Mouse (Mus musculus): ENCODE measurements around the gene Grn. TPM values are rescaled to one million over a fixed set of nuclear protein-coding genes. Genes with fewer than 3 reads are reported as not detected.

The Grn gene
- polyA plus RNA-seq, 1 experiment from 2014 or later: 66.2 TPM

DNA sequence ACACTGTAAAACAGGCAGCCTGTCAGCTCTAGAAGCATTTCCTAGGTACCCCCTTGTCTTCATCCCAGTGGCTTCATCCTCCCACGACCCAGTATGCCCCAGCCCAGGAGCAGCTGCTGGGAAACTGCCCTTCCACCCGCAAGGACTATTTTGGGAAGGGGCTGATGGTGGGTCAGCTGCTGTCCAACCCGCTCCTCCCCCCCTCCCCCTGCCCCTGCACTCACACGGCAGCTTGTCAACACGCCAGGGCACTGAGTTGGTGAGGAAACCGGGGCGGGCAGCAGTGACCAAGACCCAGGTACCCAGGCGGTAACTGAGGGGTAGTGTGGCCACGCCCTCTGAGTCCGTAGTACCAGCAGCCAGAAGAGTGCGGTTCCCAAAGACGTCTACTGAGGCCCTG lies 13.6 kb downstream of the Grn start:
- Histone ChIP-seq H3K4me3 (peak overlapping the region; percentile 12; the same call in 1 of the 2 replicates), H3K4me1 (peaks cover 58% of the 10 kb centered on the region), H3K27me3 (ENCODE audit: poor library complexity, severe bottlenecking) (peaks cover 45% of the 10 kb centered on the region), H3K27ac (no peak overlapping the region), H3K36me3 (replicated peaks) (peaks cover 54% of the 10 kb centered on the region), H3K9me3 (no peaks in the 10 kb centered on the region)
- DNase-seq (ENCODE audit: extremely low spot score, low spot score): no peak
- 72% methylated on average over 12 of the region's 12 CpGs for WGBS

DNA sequence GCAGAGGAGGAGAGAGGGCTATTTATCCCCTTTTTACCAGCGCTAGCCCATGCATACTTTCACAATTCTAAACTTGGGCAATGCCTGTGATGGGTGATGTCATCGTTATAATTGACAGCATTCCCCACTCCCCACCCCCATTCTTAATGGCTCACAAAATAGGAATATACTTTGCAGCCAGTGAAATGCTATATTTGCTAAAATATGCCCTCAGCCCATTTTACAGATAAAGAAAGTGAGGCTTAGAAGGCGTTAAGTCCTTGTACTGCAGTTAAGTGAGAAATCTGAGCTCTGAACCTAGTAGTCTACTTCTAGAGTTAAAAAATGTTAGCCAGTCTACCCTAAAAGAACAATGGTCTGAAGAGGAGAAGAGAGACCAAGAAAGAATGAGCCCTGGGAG lies 14.2 kb downstream of the Grn start:
- WGBS: 80% methylated on average over 3 of the region's 3 CpGs

DNA sequence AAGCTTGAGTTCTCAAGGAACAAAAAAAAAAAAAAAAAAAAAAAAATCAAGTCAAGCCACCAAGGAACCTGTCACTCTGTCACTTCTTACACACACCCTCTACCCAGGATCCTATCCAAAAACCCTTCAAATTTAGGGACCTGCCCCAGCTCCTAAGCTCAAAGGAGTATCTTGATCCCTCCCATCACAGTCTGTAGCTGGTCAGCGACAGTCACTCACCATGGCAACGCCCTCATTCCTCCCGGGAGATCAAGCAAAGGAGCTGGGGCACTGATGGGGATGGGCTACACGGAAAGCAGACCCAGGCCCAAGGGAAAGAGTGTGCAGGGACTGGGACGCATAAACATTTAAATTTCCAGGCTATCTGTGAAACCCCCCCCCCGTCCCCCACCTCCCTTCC lies 14.7 kb downstream of the Grn start:
- Histone ChIP-seq H3K27ac (no peak overlapping the region), H3K36me3 (replicated peaks) (peaks cover 43% of the 10 kb centered on the region), H3K27me3 (ENCODE audit: poor library complexity, severe bottlenecking) (peaks cover 45% of the 10 kb centered on the region), H3K4me3 (peak overlapping the region; percentile 98), H3K4me1 (peaks cover 57% of the 10 kb centered on the region), H3K9me3 (no peaks in the 10 kb centered on the region)
- WGBS: 6% methylated on average over 6 of the region's 6 CpGs
- no peak for DNase-seq (ENCODE audit: extremely low spot score, low spot score)

More for the DNA sequence above, 14.2 kb downstream of the Grn start:
- Histone ChIP-seq H3K4me3 (peak overlapping the region; percentile 12; the same call in 1 of the 2 replicates), H3K4me1 (peaks cover 57% of the 10 kb centered on the region), H3K36me3 (replicated peaks) (peaks cover 48% of the 10 kb centered on the region), H3K9me3 (no peaks in the 10 kb centered on the region), H3K27ac (no peak overlapping the region), H3K27me3 (ENCODE audit: poor library complexity, severe bottlenecking) (peaks cover 45% of the 10 kb centered on the region)
- DNase-seq (ENCODE audit: extremely low spot score, low spot score): no peak

DNA sequence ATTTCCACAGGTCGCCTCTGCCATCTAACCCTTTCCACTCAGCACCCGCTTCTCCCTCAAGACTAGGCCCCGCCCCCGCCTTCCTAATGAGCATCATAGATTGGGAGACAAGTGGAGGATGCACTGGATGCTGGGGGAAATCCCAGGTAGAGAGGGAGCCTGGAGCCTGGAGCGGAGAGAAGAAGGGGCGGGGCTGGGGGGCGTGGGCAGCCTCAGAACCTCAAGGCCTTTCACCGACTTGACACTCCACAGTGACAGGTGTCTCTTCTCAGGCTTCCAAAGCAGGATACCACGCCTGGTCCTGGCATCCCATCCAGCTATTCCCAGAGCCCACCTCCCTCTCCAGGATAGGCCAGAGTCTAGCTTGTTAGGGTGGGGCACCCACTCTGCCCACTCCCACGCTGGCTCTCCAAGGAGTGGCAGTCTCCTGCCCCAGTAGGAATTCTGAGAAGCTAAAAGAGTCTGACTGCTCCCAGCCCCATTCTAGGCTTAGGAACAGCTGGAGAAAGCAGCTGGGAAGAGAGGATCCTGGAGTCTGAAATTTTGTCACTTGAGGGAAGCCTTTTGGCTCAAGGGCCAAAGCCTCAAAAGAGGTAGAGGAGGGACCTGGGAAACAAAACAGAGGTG lies 15.3 kb downstream of the Grn start:
- no peak for DNase-seq (ENCODE audit: extremely low spot score, low spot score)
- peaks cover 57% of the 10 kb centered on the region for H3K4me1 ChIP-seq
- 15% methylated on average over 10 of the region's 10 CpGs for WGBS
- H3K9me3 ChIP-seq: no peaks in the 10 kb centered on the region
- peaks cover 37% of the 10 kb centered on the region for H3K36me3 ChIP-seq (replicated peaks)
- H3K27ac ChIP-seq: no peak overlapping the region; the same call in 1 of the 2 replicates
- peaks cover 45% of the 10 kb centered on the region for H3K27me3 ChIP-seq (ENCODE audit: poor library complexity, severe bottlenecking)
- peak overlapping the region; percentile 98 for H3K4me3 ChIP-seq

DNA sequence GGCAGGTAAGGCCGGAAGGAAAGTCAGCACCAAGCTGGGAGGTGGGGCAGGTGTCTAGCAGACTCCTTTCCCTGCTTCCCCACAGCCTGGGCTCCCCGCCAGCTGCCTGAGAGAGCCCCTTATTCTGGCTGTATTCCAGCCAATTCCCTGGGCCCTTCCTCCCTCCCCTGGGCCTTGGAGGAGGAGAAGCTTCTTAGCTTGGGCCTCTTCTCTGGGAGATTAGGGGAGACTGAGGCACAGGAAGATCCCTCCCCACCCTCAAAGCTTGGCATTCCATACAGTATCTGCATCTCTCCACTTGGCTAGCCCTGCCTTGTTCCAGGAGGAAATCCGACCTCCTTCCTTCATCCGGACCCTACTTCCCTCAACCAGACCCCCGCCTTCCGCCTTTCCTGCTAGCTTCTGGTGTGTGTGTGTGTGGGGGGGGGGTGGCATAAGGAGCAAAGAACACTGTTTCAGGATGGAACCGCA lies 15.8 kb downstream of the Grn start:
- 22% methylated on average over 7 of the region's 7 CpGs for WGBS
- Histone ChIP-seq H3K27me3 (ENCODE audit: poor library complexity, severe bottlenecking) (peaks cover 46% of the 10 kb centered on the region), H3K4me3 (peak overlapping the region; percentile 98), H3K27ac (peak overlapping the region; percentile 97), H3K4me1 (peaks cover 57% of the 10 kb centered on the region), H3K9me3 (no peaks in the 10 kb centered on the region), H3K36me3 (replicated peaks) (peaks cover 32% of the 10 kb centered on the region)
- DNase-seq (ENCODE audit: extremely low spot score, low spot score): no peak

DNA sequence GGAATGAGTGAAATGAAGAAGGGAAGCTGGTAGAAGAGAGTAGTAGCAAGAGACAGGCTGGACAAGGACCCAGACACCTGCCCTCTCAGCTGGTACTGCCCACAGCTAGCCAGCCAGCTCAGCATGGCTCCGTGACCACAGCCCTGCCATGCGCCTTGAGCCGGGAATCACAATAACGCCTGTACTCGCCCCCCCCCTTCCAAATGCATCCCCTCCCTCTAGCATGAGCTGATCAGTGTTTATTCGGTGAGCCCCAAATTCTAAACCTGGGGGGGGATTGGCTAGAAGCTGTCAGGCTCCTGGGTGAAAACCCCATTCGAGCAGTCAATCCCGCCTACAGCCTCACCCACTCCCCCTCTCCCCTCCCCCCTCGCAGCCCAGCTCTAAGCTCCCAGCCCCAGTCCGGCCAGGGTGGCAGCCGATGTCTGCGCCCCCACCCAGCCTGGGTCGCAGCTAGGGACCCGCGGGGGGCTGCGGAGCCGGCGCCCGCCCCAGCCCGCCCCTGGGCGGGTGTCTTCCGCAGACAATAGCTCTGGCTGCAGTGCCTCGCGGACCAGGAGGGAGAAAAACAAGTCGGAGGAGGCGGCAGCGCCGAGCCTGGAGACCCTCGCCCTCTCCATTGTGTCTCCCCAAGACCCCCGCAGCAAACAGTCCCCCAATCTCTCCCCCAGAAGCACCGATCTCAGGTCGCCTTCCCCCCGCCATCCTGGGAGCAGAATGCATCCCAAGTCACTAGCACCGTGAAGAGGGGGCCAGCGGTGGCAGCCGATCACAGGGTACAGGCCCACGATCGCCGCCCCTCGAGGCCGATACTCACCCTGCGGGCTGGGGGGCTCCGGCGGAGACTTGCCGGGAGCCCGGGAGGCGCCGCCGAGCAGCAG lies 16.7 kb downstream of the Grn start:
- Histone ChIP-seq H3K36me3 (replicated peaks) (peaks cover 23% of the 10 kb centered on the region), H3K27me3 (ENCODE audit: poor library complexity, severe bottlenecking) (peaks cover 50% of the 10 kb centered on the region), H3K4me3 (peak overlapping the region; percentile 98), H3K27ac (peak overlapping the region; percentile 97), H3K4me1 (peaks cover 57% of the 10 kb centered on the region), H3K9me3 (no peaks in the 10 kb centered on the region)
- under 1% methylated on average over 49 of the region's 49 CpGs for WGBS
- peak; percentile 74 for DNase-seq (ENCODE audit: extremely low spot score, low spot score)

DNA sequence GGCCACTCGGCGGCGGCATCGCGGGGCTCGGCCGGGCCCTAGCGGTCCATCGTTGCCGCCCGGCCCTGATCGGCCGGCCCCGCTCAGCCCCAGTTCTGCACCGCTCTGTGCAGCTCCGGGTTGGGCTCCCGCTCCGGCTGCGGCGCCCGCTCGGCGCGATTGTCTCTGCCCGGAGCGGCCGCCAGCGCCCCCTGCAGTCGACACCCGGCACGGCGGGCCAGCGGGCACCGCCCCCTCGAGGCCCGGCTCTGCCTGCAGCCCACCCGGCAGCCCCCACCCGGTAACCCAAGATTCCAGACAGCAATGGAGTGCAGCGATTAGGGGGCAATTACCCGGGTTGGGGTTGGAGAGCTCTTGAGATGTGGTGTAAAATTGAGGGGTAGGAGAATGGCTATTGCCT lies 17.4 kb downstream of the Grn start, which contains the start of gene Fam171a2:
Fam171a2 (minus strand) TSS at position 186 of the 400 bp plus-strand sequence.
- under 1% methylated on average over 40 of the region's 40 CpGs for WGBS
- H3K4me1 ChIP-seq: peaks cover 57% of the 10 kb centered on the region
- peak; percentile 87 for DNase-seq (ENCODE audit: extremely low spot score, low spot score)
- H3K9me3 ChIP-seq: no peaks in the 10 kb centered on the region
- peak within 1 kb of the TSS; percentile 98 for H3K4me3 ChIP-seq
- H3K36me3 ChIP-seq (replicated peaks): peaks cover 16% of the 10 kb centered on the region
- peak within 1 kb of the TSS; percentile 97 for H3K27ac ChIP-seq
- H3K27me3 ChIP-seq (ENCODE audit: poor library complexity, severe bottlenecking): peaks cover 57% of the 10 kb centered on the region

DNA sequence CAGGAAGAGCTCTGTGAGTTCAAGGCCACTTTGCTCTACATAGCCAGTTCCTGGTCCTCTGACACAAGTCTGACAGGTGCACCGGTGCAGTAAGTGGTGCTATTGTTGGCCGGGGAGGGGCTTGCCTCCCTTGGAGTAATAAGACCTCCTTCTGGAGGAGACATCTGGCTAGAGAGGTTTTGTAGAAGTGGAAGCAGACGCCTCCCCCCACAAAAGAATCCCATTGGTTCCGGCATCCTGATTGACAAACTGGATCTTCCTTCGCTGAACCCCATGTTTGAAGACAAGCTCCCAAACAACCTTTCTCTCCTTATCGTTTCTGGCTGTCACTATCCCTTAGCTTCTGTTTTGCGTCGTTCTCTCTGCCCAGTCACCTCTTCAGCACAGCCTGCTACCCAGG lies 18.2 kb downstream of the Grn start:
- no peak for DNase-seq (ENCODE audit: extremely low spot score, low spot score)
- Histone ChIP-seq H3K9me3 (no peaks in the 10 kb centered on the region), H3K4me1 (peaks cover 63% of the 10 kb centered on the region), H3K4me3 (peak overlapping the region; percentile 98; the same call in 1 of the 2 replicates), H3K27me3 (ENCODE audit: poor library complexity, severe bottlenecking) (peaks cover 65% of the 10 kb centered on the region), H3K27ac (no peak overlapping the region), H3K36me3 (replicated peaks) (peaks cover 9% of the 10 kb centered on the region)
- WGBS: 15% methylated on average over 8 of the region's 8 CpGs

DNA sequence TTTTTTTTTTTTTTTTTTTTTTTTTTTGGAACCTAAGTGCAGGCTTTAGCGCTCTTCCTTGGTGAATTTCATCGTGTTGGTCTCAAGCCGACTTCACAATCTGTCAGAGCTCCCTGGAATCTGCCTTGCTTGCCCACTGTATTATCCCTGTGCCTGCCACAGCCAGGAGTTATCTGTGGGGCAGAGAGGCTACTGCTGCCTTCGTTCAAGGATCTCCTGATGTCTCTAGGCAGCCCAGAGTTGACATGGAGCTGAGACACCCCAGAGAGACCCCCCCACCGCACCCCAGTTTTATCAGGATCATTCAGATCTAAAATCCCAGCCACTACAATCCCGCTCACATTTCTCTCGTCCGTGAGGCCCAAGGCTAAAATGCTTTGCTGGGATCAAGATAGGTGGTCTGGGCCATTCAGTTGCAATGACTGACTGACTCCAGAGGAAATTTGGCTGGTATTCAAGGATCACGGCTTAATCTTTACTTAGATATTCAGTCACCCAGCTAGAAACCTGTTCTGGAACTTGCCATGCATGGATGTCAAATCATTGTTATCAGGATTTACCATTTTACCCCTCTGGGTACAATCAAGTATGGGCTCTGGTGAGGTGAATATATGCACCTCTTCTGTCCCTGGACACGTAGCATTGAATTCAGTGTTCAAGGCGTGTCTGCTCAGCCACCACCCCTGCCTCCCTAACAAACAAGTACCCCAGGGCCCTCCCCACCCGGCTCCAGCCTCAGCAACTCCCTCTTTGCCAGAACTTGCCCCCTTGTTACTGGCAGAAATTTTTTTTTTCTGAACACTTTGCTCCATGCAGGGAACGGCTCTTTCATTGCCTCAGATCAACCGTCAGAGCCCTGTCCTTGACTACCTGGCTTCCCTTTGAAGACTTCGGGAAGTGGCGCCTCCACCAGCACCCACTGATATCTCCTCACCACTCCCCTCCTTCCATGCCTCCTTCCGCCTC lies 19.2 kb downstream of the Grn start:
- WGBS: 48% methylated on average over 17 of the region's 17 CpGs
- Histone ChIP-seq H3K36me3 (replicated peaks) (no peaks in the 10 kb centered on the region), H3K27me3 (ENCODE audit: poor library complexity, severe bottlenecking) (peaks cover 75% of the 10 kb centered on the region), H3K9me3 (no peaks in the 10 kb centered on the region), H3K4me1 (peaks cover 58% of the 10 kb centered on the region), H3K27ac (no peak overlapping the region), H3K4me3 (no peak overlapping the region)
- DNase-seq (ENCODE audit: extremely low spot score, low spot score): no peak

DNA sequence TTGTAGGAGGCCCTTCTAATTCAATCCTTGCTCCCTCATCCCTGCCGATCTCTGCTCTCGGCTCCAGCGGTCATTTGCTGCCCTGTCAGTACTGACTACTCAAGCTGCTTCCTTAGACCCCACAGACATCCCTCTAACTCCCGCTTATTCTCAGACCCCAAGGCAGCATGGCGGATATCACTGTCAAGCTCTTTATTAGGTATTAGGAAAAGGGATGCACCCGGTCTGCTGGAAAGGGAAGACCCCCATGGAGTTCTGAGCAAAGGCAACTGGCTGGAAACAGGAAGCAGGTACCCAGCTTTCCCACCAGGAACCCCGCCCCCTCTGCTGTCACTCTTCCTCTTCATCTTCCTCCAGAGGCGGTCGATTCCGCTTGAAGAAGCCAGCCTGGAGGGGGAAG lies 23.0 kb downstream of the Grn start:
- DNase-seq (ENCODE audit: extremely low spot score, low spot score): no peak
- peaks cover 88% of the 10 kb centered on the region for H3K27me3 ChIP-seq (ENCODE audit: poor library complexity, severe bottlenecking)
- peaks cover 46% of the 10 kb centered on the region for H3K4me1 ChIP-seq
- no peaks in the 10 kb centered on the region for H3K36me3 ChIP-seq (replicated peaks)
- WGBS: 27% methylated on average over 10 of the region's 10 CpGs
- no peak overlapping the region for H3K27ac ChIP-seq
- H3K9me3 ChIP-seq: no peaks in the 10 kb centered on the region
- H3K4me3 ChIP-seq: no peak overlapping the region

DNA sequence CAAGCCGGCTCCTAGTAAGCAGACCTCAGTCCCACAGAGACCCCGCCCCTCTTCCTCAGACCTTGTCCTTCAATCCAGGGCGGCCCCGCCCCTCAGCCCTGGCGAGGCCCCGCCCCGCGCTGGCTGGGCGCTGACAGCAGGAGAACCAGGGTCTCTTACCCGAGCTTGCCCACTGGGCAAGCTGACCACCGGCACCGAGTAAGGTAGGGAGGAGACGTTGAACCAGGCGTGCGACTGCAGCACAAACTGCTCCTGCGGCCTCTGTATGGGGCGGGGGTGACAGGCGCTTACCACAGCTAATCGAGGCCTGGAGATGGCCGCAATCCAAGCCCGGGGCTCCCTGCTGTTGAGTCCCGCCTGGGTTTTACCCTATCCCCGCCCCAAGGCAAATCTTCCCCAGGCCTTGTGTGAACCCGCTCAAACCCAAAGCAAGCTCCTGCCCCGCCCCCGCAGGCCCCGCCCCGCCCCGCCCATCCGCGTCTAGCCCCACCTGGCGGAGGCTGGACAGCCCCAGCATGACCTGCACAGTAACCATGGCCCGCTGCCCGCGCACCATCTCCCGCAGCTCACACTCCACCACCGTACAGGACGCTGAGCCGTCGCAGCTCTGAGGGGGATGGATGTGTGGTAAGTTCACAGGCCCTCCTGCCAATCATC lies 25.8 kb downstream of the Grn start:
- H3K27ac ChIP-seq: peak overlapping the region; percentile 54
- H3K9me3 ChIP-seq: no peaks in the 10 kb centered on the region
- H3K36me3 ChIP-seq (replicated peaks): no peaks in the 10 kb centered on the region
- H3K4me1 ChIP-seq: peaks cover 35% of the 10 kb centered on the region
- WGBS: under 1% methylated on average over 38 of the region's 40 CpGs
- peak; percentile 83 for DNase-seq (ENCODE audit: extremely low spot score, low spot score)
- H3K27me3 ChIP-seq (ENCODE audit: poor library complexity, severe bottlenecking): peaks cover 71% of the 10 kb centered on the region
- H3K4me3 ChIP-seq: peak overlapping the region; percentile 63

DNA sequence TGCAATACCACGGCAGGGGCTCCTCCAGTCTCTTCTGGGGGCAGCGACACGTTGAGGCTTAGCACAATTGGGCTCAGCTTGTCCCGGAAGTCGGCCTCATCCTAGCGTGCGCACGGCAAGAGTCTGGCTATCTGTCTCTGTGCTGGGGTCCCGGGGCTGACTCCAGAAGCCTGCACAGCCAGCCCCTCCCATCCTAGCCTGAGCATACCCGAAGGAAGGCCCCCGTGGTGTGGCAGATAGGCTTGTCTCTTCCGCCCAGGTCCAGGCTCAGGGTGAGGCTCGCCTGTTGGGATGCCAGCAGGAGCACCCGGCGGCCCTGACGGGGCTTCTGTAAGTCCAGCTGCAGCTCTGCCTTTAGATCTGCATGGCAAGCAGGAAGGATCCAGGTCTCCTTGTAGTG lies 30.4 kb downstream of the Grn start:
- no peak for DNase-seq (ENCODE audit: extremely low spot score, low spot score)
- H3K4me1 ChIP-seq: peaks cover 19% of the 10 kb centered on the region
- H3K27ac ChIP-seq: no peak overlapping the region
- no peak overlapping the region for H3K4me3 ChIP-seq
- no peaks in the 10 kb centered on the region for H3K36me3 ChIP-seq (replicated peaks)
- no peaks in the 10 kb centered on the region for H3K9me3 ChIP-seq
- 65% methylated on average over 16 of the region's 16 CpGs for WGBS
- peaks cover 48% of the 10 kb centered on the region for H3K27me3 ChIP-seq (ENCODE audit: poor library complexity, severe bottlenecking)
